Mouse (Mus musculus) gastrocnemius, postnatal 25 days (tissue): ENCODE measurements around the gene Parva. TPM values are rescaled to one million over a fixed set of nuclear protein-coding genes. Genes with fewer than 3 reads are reported as not detected.

ENCODE experiments used
- DNase-seq: peaks from one replicate; pipeline ENCODE4 v3.0.0; 2022
- total RNA-seq, 2 experiments: library from RNA; stranded (reverse); gene quantifications; 1 replicate in 1 of 2; 2 replicates in 1 of 2; pipeline ENCODE4 v1.2.3; 2021

Parva gene
- total RNA-seq, 2 experiments from 2014 or later = 19.0 to 22.7 TPM

GRCm38 (mm10) chr7:112512257-112512656 lies 85.0 kb downstream of the Parva start:
- no peak for DNase-seq

DNA sequence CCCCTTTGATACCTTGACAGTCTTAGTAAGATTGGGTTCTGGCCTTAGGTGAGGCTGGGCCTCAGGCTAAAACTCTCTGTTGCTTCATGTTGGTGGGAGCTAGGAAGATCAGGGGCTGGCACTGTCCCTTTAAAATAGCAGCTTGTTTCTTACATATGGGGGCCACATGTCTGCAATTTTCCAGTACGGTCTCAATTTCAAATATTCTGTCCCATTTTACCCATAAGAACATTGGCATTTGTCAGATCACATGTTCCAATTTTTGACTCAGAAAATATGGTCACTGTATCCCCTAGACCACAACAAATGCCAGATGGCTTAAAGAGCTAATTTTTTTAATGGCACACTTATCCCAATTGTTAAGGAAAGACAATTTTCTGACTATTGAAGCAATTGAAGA lies 85.6 kb downstream of the Parva start:
- no peak for DNase-seq

GRCm38 (mm10) chr7:112514636-112515193 lies 87.4 kb downstream of the Parva start:
- DNase-seq = no peak

DNA sequence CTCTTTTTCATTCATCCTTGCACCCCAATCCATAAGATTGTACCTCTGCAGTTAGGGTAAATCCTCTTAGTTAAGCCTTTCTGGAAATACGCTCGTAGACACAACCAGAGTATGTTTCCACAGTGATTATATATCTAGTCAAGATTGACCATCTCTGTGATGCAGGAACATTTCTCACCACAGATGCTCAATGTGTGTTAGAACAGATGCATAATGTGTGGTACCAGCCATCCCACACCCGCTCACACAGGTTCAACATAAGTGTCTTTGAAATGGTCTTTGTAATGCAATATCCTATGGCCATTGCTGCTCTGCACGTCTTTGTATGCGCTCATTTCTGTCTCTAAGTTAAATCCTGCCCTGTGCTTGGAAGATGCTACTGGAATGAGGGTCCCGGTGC lies 98.2 kb downstream of the Parva start:
- no peak for DNase-seq

DNA sequence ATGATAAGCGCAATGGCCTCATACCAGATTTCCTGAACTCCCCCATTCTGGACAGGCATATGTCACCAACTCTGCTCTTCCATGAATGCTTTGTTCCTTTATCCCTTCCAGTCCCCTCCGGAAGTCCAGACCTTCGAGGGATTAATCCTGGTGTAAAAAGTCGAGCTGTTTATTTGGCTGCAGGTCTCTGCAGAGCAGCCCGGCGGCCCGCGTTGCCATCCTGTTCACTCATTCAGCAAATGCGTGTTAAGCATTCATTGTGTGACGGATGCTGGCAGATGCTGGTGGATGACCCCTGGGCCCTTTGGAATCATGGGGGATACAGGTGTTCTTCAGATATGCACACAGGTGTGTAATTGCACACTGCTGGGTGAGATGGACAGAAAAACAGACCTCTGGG lies 98.9 kb downstream of the Parva start:
- DNase-seq = no peak

DNA sequence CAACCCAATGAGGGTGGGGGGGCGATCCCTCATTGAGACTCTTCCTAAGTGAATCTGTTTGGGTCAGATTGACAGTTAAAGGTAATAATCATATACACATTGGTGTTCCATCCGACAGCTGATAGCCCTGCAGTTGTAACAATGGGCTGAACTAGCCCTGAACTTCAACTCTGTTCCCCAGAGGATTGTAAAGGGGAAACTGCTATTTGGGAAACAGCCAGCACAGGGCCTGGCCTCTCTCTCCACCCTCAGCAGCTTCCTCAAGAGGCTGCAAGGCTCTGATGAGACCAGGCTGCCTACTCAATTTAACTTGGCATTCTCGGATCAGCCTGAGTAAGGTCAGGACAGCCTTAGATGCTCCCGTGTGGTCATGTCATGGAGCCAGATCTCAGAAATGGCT lies 99.9 kb downstream of the Parva start:
- DNase-seq = peak; percentile 19

- DNase-seq = no peak
Measured at GRCm38 (mm10) chr7:112528059-112528458, 100.8 kb downstream of the Parva start.

DNA sequence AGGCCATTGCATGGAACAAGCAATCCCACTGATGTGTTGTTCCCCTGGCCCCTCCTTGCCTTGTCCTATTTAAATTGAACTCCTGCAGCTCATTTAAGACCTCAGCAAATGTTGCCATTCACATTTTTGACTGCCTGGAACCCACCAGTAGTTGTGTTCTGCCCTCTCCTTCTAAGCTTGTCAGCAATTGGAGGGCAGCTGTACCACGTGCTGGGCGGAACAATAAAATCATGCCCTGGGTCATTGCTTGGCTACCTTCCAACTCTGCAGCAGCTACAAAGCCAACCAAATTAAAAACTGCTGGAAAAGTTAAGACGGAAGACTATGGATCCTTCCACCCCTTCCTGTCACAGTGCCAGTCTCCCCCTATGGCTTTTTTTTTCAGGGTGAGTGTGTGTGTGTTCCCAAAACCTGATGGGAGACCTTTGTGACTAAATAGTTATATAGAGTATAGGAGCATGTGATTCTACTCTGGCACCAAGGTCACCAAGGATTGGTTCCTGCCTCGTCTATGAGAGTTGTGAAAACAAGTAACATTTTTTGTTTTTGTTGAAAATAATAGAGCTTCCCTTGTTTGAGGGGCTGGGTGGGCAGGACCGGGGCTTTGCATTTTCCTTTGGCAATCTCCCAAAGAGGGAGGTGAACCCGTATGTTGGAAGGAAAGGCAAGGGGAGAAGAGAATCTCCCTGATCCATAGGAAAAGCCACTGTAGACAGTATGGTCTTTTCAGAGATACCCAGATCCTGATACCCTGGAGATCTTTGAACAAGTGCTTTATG lies 101.5 kb downstream of the Parva start:
- no peak for DNase-seq

DNA sequence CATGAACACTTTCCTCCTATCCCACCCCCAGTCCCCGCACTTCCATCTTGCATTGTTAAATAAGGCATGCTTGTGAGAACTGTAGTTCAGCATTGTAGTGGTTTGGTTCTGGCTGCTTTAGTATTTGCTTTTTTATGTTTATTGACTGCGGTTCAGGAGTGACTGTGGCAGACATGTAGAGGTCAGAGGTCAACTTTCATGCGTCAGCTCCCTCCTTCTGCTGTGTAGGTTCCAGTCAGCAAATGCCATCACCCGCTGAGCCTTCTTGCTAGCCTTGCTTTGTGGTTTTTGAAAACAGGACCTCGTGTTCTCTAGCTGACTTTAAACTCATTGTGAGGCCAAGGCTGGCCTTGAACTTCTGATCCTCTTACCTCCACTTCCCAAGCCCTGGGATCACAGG lies 103.6 kb downstream of the Parva start:
- no peak for DNase-seq

DNA sequence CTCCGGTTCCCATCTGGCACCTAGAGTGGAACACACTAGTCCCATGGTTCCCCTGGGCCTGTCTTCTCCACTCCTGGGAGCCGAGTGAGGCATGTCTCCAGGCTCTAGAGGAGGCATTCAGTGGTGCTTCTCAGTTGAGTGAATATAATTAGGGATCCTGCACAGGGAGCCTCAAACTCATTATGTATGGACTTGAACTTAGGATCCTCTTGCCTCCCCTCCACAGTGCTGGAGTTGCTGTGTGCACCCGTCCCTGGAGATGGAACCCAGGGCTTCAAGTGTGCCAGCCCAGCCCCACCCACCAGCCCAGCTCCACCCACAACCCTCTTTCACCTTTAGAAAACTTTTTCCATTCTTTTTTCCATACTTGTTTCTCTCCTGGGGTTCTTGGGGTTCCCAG lies 106.8 kb downstream of the Parva start:
- DNase-seq = no peak

- peak; percentile 83 for DNase-seq
Measured at GRCm38 (mm10) chr7:112535408-112535921, 108.2 kb downstream of the Parva start.

DNA sequence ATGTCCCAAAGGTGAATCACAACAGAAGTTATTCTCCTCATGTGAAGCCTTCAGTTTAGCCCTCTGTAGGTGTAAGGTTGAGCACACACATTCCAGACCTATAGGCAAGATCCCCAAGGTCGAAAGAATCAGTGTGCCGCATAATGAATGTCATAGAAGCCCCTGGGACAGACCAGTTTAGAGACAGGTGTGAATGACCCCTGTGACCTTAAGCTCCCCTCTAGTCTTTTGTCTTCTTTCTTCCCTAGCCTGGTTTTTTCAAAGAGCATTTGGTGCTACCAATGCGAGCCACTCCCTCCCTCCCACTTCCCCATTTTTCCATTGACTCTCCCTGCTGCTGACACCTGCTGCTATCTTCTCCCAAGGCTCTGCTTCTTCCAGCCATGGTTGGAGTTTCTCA lies 121.8 kb downstream of the Parva start:
- DNase-seq = no peak

GRCm38 (mm10) chr7:112561504-112561903 lies 134.2 kb downstream of the Parva start:
- no peak for DNase-seq

- no peak for DNase-seq
Measured at GRCm38 (mm10) chr7:112567004-112567403, 139.7 kb downstream of the Parva start.

GRCm38 (mm10) chr7:112568961-112569360 lies 141.7 kb downstream of the Parva start:
- no peak for DNase-seq

DNA sequence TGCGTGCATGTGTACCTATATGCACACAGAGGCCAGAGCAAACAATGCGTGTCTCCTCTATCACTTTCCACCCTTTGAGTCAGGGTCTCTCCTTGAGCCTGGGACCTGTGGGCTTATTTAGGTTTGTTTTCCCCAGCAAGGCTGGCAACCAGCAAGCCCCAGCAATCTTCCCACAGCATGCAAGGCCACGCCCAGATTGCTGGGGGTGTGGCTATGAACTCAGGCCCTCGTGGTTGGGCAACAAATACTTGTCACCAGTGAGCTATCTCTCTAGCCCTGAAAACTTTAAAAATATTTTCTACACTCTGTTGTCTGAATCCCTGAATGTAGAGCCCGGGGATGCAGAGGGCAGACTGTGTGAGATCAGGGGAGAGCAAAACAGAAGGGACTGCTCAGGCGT lies 154.3 kb downstream of the Parva start:
- DNase-seq = no peak

- DNase-seq = no peak
Measured at GRCm38 (mm10) chr7:112582882-112583405, 155.6 kb downstream of the Parva start.

DNA sequence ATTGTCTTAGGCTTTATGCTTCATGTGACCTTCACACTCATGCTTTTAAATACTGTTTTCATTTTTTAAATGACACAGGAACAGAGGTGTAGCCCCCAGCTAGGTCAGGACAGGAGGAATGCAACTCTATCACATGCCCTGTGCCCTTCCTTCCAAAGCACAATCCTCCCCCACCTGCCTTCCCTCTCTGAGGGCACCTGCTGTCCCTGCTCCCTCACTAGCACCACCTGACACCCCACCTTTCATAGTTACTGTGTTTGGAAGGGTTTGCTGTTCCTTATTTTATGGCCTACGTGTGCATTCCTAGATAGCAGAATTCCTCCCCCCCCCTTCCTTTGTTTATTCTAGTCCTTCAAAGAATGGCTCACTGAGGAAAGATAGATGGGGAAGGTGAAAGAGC lies 160.1 kb downstream of the Parva start:
- DNase-seq = no peak

DNA sequence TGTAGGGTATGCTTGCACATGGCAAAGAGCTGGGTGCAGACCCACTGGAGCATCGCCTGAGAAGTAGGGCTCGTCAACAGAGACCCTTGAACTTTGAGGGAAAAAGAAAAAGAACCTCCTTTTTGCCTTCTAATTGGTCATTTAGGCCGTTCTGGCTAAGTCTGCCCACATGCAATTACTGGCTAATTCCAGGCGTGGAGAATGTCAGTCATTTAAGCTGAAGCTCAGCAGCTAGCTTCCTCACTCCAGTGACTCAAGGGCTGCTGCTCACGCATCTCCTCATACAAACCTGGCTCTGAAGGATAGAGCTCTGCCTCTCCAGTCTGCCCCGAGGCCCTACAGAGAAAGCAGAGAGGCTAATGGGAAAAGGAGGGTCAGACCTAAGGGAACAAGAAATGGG lies 162.2 kb downstream of the Parva start:
- no peak for DNase-seq

GRCm38 (mm10) chr7:112593586-112593985 lies 166.3 kb downstream of the Parva start:
- DNase-seq = no peak

DNA sequence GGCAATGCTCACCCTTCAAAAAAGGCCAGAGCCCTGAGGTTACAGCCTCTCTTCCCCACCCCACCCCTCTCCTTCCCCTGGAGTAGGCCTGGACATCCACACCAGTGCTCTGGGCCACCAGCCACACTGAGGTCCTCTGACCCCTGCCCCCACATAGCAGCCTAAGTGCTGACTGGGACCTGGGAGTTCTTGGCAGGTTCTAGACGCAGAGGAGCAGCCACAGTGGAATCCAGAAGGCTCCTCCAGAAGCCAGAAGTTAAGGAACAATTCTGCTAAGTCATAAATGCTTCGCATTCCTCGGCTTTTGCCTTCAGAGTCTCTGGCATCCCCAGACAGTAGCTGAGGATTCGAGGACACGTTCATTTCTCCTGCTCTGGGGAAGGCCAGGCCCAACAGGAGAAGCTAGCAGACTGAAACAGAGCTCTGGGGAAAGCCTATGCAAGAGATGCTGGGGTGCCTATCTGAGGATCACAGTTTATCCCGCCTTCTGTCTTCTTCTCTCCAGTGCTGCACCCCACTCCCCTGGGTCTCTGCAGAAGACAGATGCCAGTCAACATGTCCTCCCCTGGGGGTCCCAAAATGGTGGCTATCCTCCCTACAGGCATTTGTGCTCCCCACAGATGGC lies 168.0 kb downstream of the Parva start:
- peak; percentile 54 for DNase-seq

DNA sequence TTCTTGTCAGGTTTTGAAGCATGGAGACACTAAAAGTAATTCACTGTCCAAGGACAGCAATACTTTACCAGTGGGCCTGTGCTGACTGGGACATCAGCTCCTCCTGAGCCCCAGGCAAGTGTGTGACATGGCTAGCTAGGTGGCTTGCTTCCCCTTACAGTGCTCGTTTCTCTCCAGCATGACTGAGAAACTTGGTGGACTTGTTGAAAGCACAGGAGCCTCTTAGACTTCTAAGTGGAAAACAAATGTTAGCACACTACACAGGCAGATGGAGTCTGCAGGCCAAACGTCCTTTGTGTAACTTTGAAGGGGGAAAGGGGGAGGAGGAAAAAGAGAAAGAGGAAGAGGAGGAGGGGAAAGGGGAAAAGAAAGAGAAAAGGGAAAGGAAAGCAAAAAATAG lies 172.3 kb downstream of the Parva start:
- DNase-seq = no peak

DNA sequence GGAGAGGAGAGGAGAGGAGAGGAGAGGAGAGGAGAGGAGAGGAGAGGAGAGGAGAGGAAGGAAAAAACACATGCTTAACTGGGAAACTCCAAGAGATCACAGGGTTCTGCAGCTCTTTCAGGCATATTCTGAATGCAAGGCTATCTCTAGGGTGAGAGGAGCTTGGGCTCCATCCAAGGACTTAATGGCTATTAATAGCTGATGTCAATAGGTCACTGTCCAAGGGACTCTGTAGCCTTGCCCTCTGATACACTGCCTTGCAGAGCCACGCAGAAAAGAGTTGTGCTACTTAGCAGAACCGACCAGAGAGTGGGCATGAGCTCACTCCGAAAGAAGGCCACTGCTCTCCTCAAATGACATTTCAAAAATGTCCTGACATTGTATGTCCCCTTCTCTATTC lies 172.9 kb downstream of the Parva start:
- peak; percentile 24 for DNase-seq
